Mouse (Mus musculus): Measurements from ENCODE around the gene Ccr9. TPM values are rescaled to one million over a fixed set of nuclear protein-coding genes. Genes with fewer than 3 reads are reported as not detected.

Ccr9 gene
- polyA plus RNA-seq, 1 experiment from 2014 or later: 0.34 TPM

GRCm38 (mm10) chr9:123828916-123829315 is 150.7 kb downstream of the Ccr9 start:
- DNase-seq (ENCODE audit: low spot score, missing footprints) (no peak), ATAC-seq (ENCODE audit: low FRiP score) (no peak)
- Histone ChIP-seq H3K36me3 (ENCODE audit: control insufficient read depth, insufficient read depth, low read length) (peaks cover 6% of the 10 kb centered on the region; the same call in 1 of the 2 replicates), H3K4me1 (ENCODE audit: control insufficient read depth, insufficient read depth, low read length) (no peaks in the 10 kb centered on the region), H3K9me3 (ENCODE audit: control insufficient read depth, low read length) (no peaks in the 10 kb centered on the region), H3K4me3 (ENCODE audit: low read depth, low read length) (no peak overlapping the region), H3K27me3 (ENCODE audit: control insufficient read depth, insufficient read depth, low read length) (no peaks in the 10 kb centered on the region), H3K9ac (ENCODE audit: low read length) (no peak overlapping the region), H3K27ac (ENCODE audit: low read depth, low read length) (no peak overlapping the region), H3K4me2 (no peak overlapping the region)
- 95% methylated on average over 4 of the region's 4 CpGs for WGBS

Other genes starting within 250 kb of the Ccr9 start
- 43.3 and 46.4 TPM in 2 replicates for gene Limd1, start 199.7 kb upstream of the Ccr9 start, polyA plus RNA-seq (2014; fragmentation: Nextera tagmentation; extraction: Ambion mirVana)
- gene Sacm1l, start 148.7 kb upstream of the Ccr9 start, polyA plus RNA-seq (2014; fragmentation: Nextera tagmentation; extraction: Ambion mirVana): 53.9 and 63.3 TPM in 2 replicates
- gene Slc6a20b, start 45.9 kb upstream of the Ccr9 start, polyA plus RNA-seq (2014; fragmentation: Nextera tagmentation; extraction: Ambion mirVana): 0.11 and 0.22 TPM in 2 replicates
- gene Slc6a20a, start 446 bp downstream of the Ccr9 start, polyA plus RNA-seq (2014; fragmentation: Nextera tagmentation; extraction: Ambion mirVana): 2.6 and 3.6 TPM in 2 replicates
- 50.6 and 58.4 TPM in 2 replicates for gene Lztfl1, start 39.3 kb downstream of the Ccr9 start, polyA plus RNA-seq (2014; fragmentation: Nextera tagmentation; extraction: Ambion mirVana)
- 0.16 and 0.19 TPM in 2 replicates for gene Cxcr6, start 128.0 kb downstream of the Ccr9 start, polyA plus RNA-seq (2014; fragmentation: Nextera tagmentation; extraction: Ambion mirVana)
- gene Fyco1, start 173.5 kb downstream of the Ccr9 start, polyA plus RNA-seq (2014; fragmentation: Nextera tagmentation; extraction: Ambion mirVana): 6.7 and 7.8 TPM in 2 replicates
- not detected in 2 replicates for gene Xcr1, start 183.6 kb downstream of the Ccr9 start, polyA plus RNA-seq (2014; fragmentation: Nextera tagmentation; extraction: Ambion mirVana)

Data from midbrain, embryonic 11.5 days (tissue).